Mouse (Mus musculus) testis, adult 2 months (tissue): ENCODE data around the gene Fbxl5.

Experiments
- CTCF ChIP-seq: fragments of 200-500 bp; IDR thresholded peaks from 2 replicates; pipeline ENCODE4 v1.5.1; 2012; ENCODE audit warnings: low read depth, mild to moderate bottlenecking, inconsistent platforms, low read length, moderate library complexity; ENCODE audit not compliant: control insufficient read depth, insufficient read depth, insufficient replicate concordance
- POLR2A ChIP-seq: fragments of 200-500 bp; IDR thresholded peaks from 2 replicates; pipeline ENCODE4 v1.6.1; 2012; ENCODE audit warnings: low read depth, mild to moderate bottlenecking, inconsistent platforms, low read length, moderate library complexity; ENCODE audit not compliant: control insufficient read depth

GRCm38 (mm10) chr5:43842011-43842285, 20.5 kb upstream of the Fbxl5 start:
- TF ChIP-seq POLR2A (no peak), CTCF (no peak)
